ENCODE assay signal across 24 mouse cellular contexts in genomic region chr2:80461827-80462226, GRCm38 (mm10).
"Had no signal": no experiment of that assay in that cellular context is flagged by ENCODE, and none has a peak within 500 bp of the region (broad histone marks: within the 10 kb centered on the region; RNA-seq: fewer than 3 reads in every experiment).

No protein-coding gene starts in this region.

- ATAC-seq: liver, embryonic 12.5 days; midbrain, embryonic 15.5 days had no signal

- H3K9me3 ChIP-seq: limb, embryonic 10.5 days; limb, embryonic 13.5 days; liver, embryonic 12.5 days; liver, embryonic 15.5 days; lung, embryonic 15.5 days; megakaryocyte, embryonic 14.5 days; midbrain, embryonic 10.5 days; midbrain, embryonic 15.5 days; neural tube, embryonic 12.5 days; neural tube, embryonic 15.5 days; stomach, embryonic 15.5 days had no signal

- DNase-seq: kidney, adult 2 months; kidney, postnatal 25 days; layer of hippocampus, adult 9-11 months; liver; lung, adult 18-20 months; lung, postnatal 10 days; lung, postnatal 36 days; right cerebral cortex, adult 18-20 months; right cerebral cortex, postnatal 14 days; right cerebral cortex, postnatal 4 days; thymus, postnatal 25 days had no signal

- H3K4me1 ChIP-seq: limb, embryonic 13.5 days; liver, embryonic 12.5 days; liver, embryonic 15.5 days; lung, embryonic 15.5 days; megakaryocyte, embryonic 14.5 days; midbrain, embryonic 15.5 days; neural tube, embryonic 12.5 days; neural tube, embryonic 15.5 days; stomach, embryonic 15.5 days had no signal

- H3K4me2 ChIP-seq: limb, embryonic 13.5 days; liver, embryonic 12.5 days; liver, embryonic 15.5 days; lung, embryonic 15.5 days; midbrain, embryonic 15.5 days; neural tube, embryonic 12.5 days; neural tube, embryonic 15.5 days; stomach, embryonic 15.5 days had no signal

- H3K27me3 ChIP-seq: liver, embryonic 12.5 days; liver, embryonic 15.5 days; lung, embryonic 15.5 days; midbrain, embryonic 15.5 days; neural tube, embryonic 12.5 days; neural tube, embryonic 15.5 days had no signal

- H3K9ac ChIP-seq: limb, embryonic 13.5 days; liver, embryonic 12.5 days; liver, embryonic 15.5 days; lung, embryonic 15.5 days; midbrain, embryonic 15.5 days; neural tube, embryonic 12.5 days; neural tube, embryonic 15.5 days; stomach, embryonic 15.5 days had no signal

- H3K36me3 ChIP-seq: limb, embryonic 10.5 days; limb, embryonic 13.5 days; liver, embryonic 12.5 days; liver, embryonic 15.5 days; lung, embryonic 15.5 days; midbrain, embryonic 10.5 days; midbrain, embryonic 15.5 days; neural tube, embryonic 12.5 days; neural tube, embryonic 15.5 days; stomach, embryonic 15.5 days had no signal

- H3K4me3 ChIP-seq: layer of hippocampus, adult 2 months; limb, embryonic 10.5 days; limb, embryonic 13.5 days; liver, embryonic 12.5 days; liver, embryonic 15.5 days; lung, embryonic 15.5 days; megakaryocyte, embryonic 14.5 days; midbrain, embryonic 10.5 days; midbrain, embryonic 15.5 days; neural tube, embryonic 12.5 days; neural tube, embryonic 15.5 days; stomach, embryonic 15.5 days had no signal

- H3K27ac ChIP-seq: kidney, postnatal 0 days; layer of hippocampus, adult 2 months; limb, embryonic 10.5 days; limb, embryonic 13.5 days; liver, embryonic 12.5 days; liver, embryonic 15.5 days; lung, embryonic 15.5 days; midbrain, embryonic 10.5 days; midbrain, embryonic 15.5 days; neural tube, embryonic 12.5 days; neural tube, embryonic 15.5 days; stomach, embryonic 15.5 days had no signal
